Mouse (Mus musculus) MEL (cell line): ENCODE measurements around the gene Cybc1. TPM values are rescaled to one million over a fixed set of nuclear protein-coding genes. Genes with fewer than 3 reads are reported as not detected.

ENCODE experiments used
- DNase-seq: peaks from one replicate; pipeline ENCODE4 v3.0.0; 2011; ENCODE audit warnings: low read depth, low spot score
- H3K27ac ChIP-seq: 2 replicates; pipeline ENCODE4 v1.5.1; 2012; ENCODE audit warnings: low read depth, mild to moderate bottlenecking, control low read depth, low read length, moderate library complexity; ENCODE audit not compliant: control insufficient read depth
- H3K27me3 ChIP-seq, 2 experiments: fragments of 150-350 bp in 1 of 2; sonication (generic) in 1 of 2; 2 replicates each; pipeline ENCODE4 v1.6.1; 2012; ENCODE audit warnings: low read length in 2 of 2, mild to moderate bottlenecking in 2 of 2, improper control_type of control experiment in 1 of 2, moderate library complexity in 1 of 2; ENCODE audit not compliant: insufficient read depth in 2 of 2, control insufficient read depth in 1 of 2
- H3K36me3 ChIP-seq, 2 experiments: 2 replicates each; pipeline ENCODE4 v1.6.1; 2012 to 2014; ENCODE audit warnings: low read length in 2 of 2, improper control_type of control experiment in 1 of 2, inconsistent platforms in 1 of 2, mild to moderate bottlenecking in 1 of 2; ENCODE audit not compliant: insufficient read depth in 2 of 2, control insufficient read depth in 1 of 2
- H3K4me1 ChIP-seq, 2 experiments: fragments of 150-350 bp in 1 of 2; sonication (generic) in 1 of 2; 2 replicates each; pipeline ENCODE4 v1.6.1; 2012; ENCODE audit warnings: low read length in 2 of 2, improper control_type of control experiment in 1 of 2, mild to moderate bottlenecking in 1 of 2; ENCODE audit not compliant: insufficient read depth in 2 of 2, control insufficient read depth in 1 of 2
- H3K4me3 ChIP-seq, 2 experiments: fragments of 150-350 bp in 1 of 2; sonication (generic) in 1 of 2; 2 replicates each; pipeline ENCODE4 v1.5.1; 2012; ENCODE audit warnings: low read depth in 2 of 2, low read length in 2 of 2, mild to moderate bottlenecking in 2 of 2, moderate library complexity in 2 of 2, control low read depth in 1 of 2, improper control_type of control experiment in 1 of 2; ENCODE audit not compliant: control insufficient read depth in 1 of 2, insufficient read depth in 1 of 2
- H3K79me2 ChIP-seq: 2 replicates; pipeline ENCODE4 v1.6.1; 2012; ENCODE audit warnings: mild to moderate bottlenecking, low read length, moderate library complexity; ENCODE audit not compliant: control insufficient read depth, poor library complexity, insufficient read depth
- H3K9ac ChIP-seq: 2 replicates; pipeline ENCODE4 v1.6.1; 2012; ENCODE audit warnings: low read depth, mild to moderate bottlenecking, control low read depth, low read length, moderate library complexity; ENCODE audit not compliant: control insufficient read depth, poor library complexity, severe bottlenecking
- H3K9me3 ChIP-seq: fragments of 150-350 bp; sonication (generic); replicated peaks from 2 replicates; pipeline ENCODE4 v1.6.1; 2012; ENCODE audit warnings: mild to moderate bottlenecking, low read length, improper control_type of control experiment, moderate library complexity; ENCODE audit not compliant: insufficient read depth
- BHLHE40 ChIP-seq: IDR thresholded peaks from 2 replicates; pipeline ENCODE4 v1.6.1; 2012; ENCODE audit warnings: low read depth, mild to moderate bottlenecking, inconsistent platforms, low read length, improper control_type of control experiment, borderline replicate concordance
- CHD1 ChIP-seq: IDR thresholded peaks from 2 replicates; pipeline ENCODE4 v1.6.1; 2012; ENCODE audit warnings: low read depth, mild to moderate bottlenecking, inconsistent platforms, low read length, improper control_type of control experiment
- CHD2 ChIP-seq: IDR thresholded peaks from 2 replicates; pipeline ENCODE4 v1.6.1; 2011; ENCODE audit warnings: low read length, improper control_type of control experiment
- CTCF ChIP-seq, 3 experiments: IDR thresholded peaks in 2 of 3; conservative IDR thresholded peaks in 1 of 3; 2 replicates each; pipeline ENCODE4 v1.5.1; 2011 to 2012; ENCODE audit warnings: low read length in 3 of 3, low read depth in 2 of 3, mild to moderate bottlenecking in 2 of 3, improper control_type of control experiment in 1 of 3, inconsistent platforms in 1 of 3, mixed read lengths in 1 of 3, moderate library complexity in 1 of 3; ENCODE audit not compliant: control insufficient read depth in 1 of 3, insufficient read depth in 1 of 3, poor library complexity in 1 of 3, severe bottlenecking in 1 of 3
- E2F4 ChIP-seq: IDR thresholded peaks from 2 replicates; pipeline ENCODE4 v1.6.1; 2011; ENCODE audit warnings: low read depth, low read length, improper control_type of control experiment, borderline replicate concordance
- ELF1 ChIP-seq: IDR thresholded peaks from 2 replicates; pipeline ENCODE4 v1.6.1; 2014; ENCODE audit warnings: low read depth, mild to moderate bottlenecking, inconsistent platforms, low read length, improper control_type of control experiment, moderate library complexity
- EP300 ChIP-seq, 2 experiments: IDR thresholded peaks; 2 replicates each; pipeline ENCODE4 v1.6.1; 2011; ENCODE audit warnings: improper control_type of control experiment in 2 of 2, low read length in 2 of 2, low read depth in 1 of 2, mild to moderate bottlenecking in 1 of 2
- ETS1 ChIP-seq: IDR thresholded peaks from 2 replicates; pipeline ENCODE4 v1.6.1; 2012; ENCODE audit warnings: low read depth, mild to moderate bottlenecking, inconsistent platforms, low read length, improper control_type of control experiment, moderate library complexity
- GABPA ChIP-seq: IDR thresholded peaks from 2 replicates; pipeline ENCODE4 v1.6.1; 2012; ENCODE audit warnings: low read depth, mild to moderate bottlenecking, inconsistent platforms, low read length, improper control_type of control experiment, moderate library complexity
- GATA1 ChIP-seq: IDR thresholded peaks from 2 replicates; pipeline ENCODE4 v1.6.1; 2011; ENCODE audit warnings: low read depth, low read length, improper control_type of control experiment
- HCFC1 ChIP-seq: IDR thresholded peaks from 2 replicates; pipeline ENCODE4 v1.6.1; 2012; ENCODE audit warnings: low read depth, mild to moderate bottlenecking, inconsistent platforms, low read length, improper control_type of control experiment, moderate library complexity
- JUND ChIP-seq: IDR thresholded peaks from 2 replicates; pipeline ENCODE4 v1.6.1; 2011; ENCODE audit warnings: low read depth, mild to moderate bottlenecking, improper control_type of control experiment, low read length
- KAT2A ChIP-seq: conservative IDR thresholded peaks from 2 replicates; pipeline ENCODE4 v1.6.1; 2012; ENCODE audit warnings: low read depth, low read length, improper control_type of control experiment, inconsistent platforms
- MAFK ChIP-seq: IDR thresholded peaks from 2 replicates; pipeline ENCODE4 v1.6.1; 2011; ENCODE audit warnings: low read depth, mild to moderate bottlenecking, low read length, improper control_type of control experiment, borderline replicate concordance
- MAX ChIP-seq: IDR thresholded peaks from 2 replicates; pipeline ENCODE4 v1.6.1; 2011; ENCODE audit warnings: low read length, improper control_type of control experiment
- MAZ ChIP-seq: IDR thresholded peaks from 2 replicates; pipeline ENCODE4 v1.6.1; 2012; ENCODE audit warnings: low read depth, mild to moderate bottlenecking, inconsistent platforms, low read length, improper control_type of control experiment
- MEF2A ChIP-seq: IDR thresholded peaks from 2 replicates; pipeline ENCODE4 v1.6.1; 2014; ENCODE audit warnings: low read depth, mild to moderate bottlenecking, inconsistent platforms, low read length, improper control_type of control experiment; ENCODE audit not compliant: poor library complexity, insufficient replicate concordance, severe bottlenecking; ENCODE audit errors: extremely low read depth
- MXI1 ChIP-seq: IDR thresholded peaks from 2 replicates; pipeline ENCODE4 v1.6.1; 2011; ENCODE audit warnings: mild to moderate bottlenecking, low read depth, low read length, improper control_type of control experiment
- MYB ChIP-seq: IDR thresholded peaks from 2 replicates; pipeline ENCODE4 v1.6.1; 2011; ENCODE audit warnings: mild to moderate bottlenecking, low read depth, low read length, improper control_type of control experiment
- MYC ChIP-seq: IDR thresholded peaks from 2 replicates; pipeline ENCODE4 v1.6.1; 2011; ENCODE audit warnings: low read depth, mild to moderate bottlenecking, low read length, improper control_type of control experiment, moderate library complexity
- NELFE ChIP-seq: IDR thresholded peaks from 2 replicates; pipeline ENCODE4 v1.6.1; 2011; ENCODE audit warnings: low read depth, low read length, improper control_type of control experiment
- NRF1 ChIP-seq: IDR thresholded peaks from 2 replicates; pipeline ENCODE4 v1.6.1; 2014; ENCODE audit warnings: low read depth, mild to moderate bottlenecking, inconsistent platforms, low read length, improper control_type of control experiment, moderate library complexity; ENCODE audit not compliant: poor library complexity, insufficient read depth, severe bottlenecking
- POLR2A ChIP-seq, 2 experiments: IDR thresholded peaks; 2 replicates each; pipeline ENCODE4 v1.6.1; 2011 to 2012; ENCODE audit warnings: low read length in 2 of 2, mild to moderate bottlenecking in 2 of 2, control low read depth in 1 of 2, improper control_type of control experiment in 1 of 2, low read depth in 1 of 2, moderate library complexity in 1 of 2; ENCODE audit not compliant: control insufficient read depth in 1 of 2, insufficient read depth in 1 of 2, poor library complexity in 1 of 2
- POLR2AphosphoS2 ChIP-seq: IDR thresholded peaks from 2 replicates; pipeline ENCODE4 v1.6.1; 2011; ENCODE audit warnings: low read length, improper control_type of control experiment
- POLR2AphosphoS5 ChIP-seq: IDR thresholded peaks from 2 replicates; pipeline ENCODE4 v1.6.1; 2012; ENCODE audit warnings: low read depth, borderline replicate concordance, mild to moderate bottlenecking, inconsistent platforms, low read length, moderate library complexity, mixed read lengths
- RAD21 ChIP-seq: IDR thresholded peaks from 2 replicates; pipeline ENCODE4 v1.6.1; 2011; ENCODE audit warnings: mild to moderate bottlenecking, low read depth, low read length, improper control_type of control experiment
- RCOR1 ChIP-seq: IDR thresholded peaks from 2 replicates; pipeline ENCODE4 v1.6.1; 2012; ENCODE audit warnings: low read depth, mild to moderate bottlenecking, inconsistent platforms, low read length, improper control_type of control experiment
- SIN3A ChIP-seq: IDR thresholded peaks from 2 replicates; pipeline ENCODE4 v1.6.1; 2012; ENCODE audit warnings: low read length, improper control_type of control experiment, inconsistent platforms
- SMC3 ChIP-seq: IDR thresholded peaks from 2 replicates; pipeline ENCODE4 v1.6.1; 2011; ENCODE audit warnings: low read depth, low read length, improper control_type of control experiment
- TAL1 ChIP-seq: IDR thresholded peaks from 2 replicates; pipeline ENCODE4 v1.6.1; 2012; ENCODE audit warnings: mild to moderate bottlenecking, inconsistent platforms, low read length, moderate library complexity, mixed read lengths
- TCF12 ChIP-seq: IDR thresholded peaks from 2 replicates; pipeline ENCODE4 v1.6.1; 2014; ENCODE audit warnings: low read depth, mild to moderate bottlenecking, inconsistent platforms, low read length, improper control_type of control experiment, moderate library complexity
- USF1 ChIP-seq: IDR thresholded peaks from 2 replicates; pipeline ENCODE4 v1.6.1; 2014; ENCODE audit warnings: low read depth, mild to moderate bottlenecking, inconsistent platforms, low read length, improper control_type of control experiment, moderate library complexity
- USF2 ChIP-seq, 2 experiments: IDR thresholded peaks; 2 replicates each; pipeline ENCODE4 v1.6.1; 2011 to 2012; ENCODE audit warnings: improper control_type of control experiment in 2 of 2, low read length in 2 of 2, borderline replicate concordance in 1 of 2, inconsistent platforms in 1 of 2, low read depth in 1 of 2, mild to moderate bottlenecking in 1 of 2; ENCODE audit not compliant: insufficient read depth in 1 of 2
- ZC3H11A ChIP-seq: IDR thresholded peaks from 2 replicates; pipeline ENCODE4 v1.6.1; 2012; ENCODE audit warnings: low read depth, mild to moderate bottlenecking, inconsistent platforms, low read length, improper control_type of control experiment
- ZKSCAN1 ChIP-seq: IDR thresholded peaks from 2 replicates; pipeline ENCODE4 v1.6.1; 2012; ENCODE audit warnings: low read depth, mild to moderate bottlenecking, inconsistent platforms, low read length, improper control_type of control experiment, moderate library complexity
- ZMIZ1 ChIP-seq: IDR thresholded peaks from 2 replicates; pipeline ENCODE4 v1.6.1; 2012; ENCODE audit warnings: low read depth, mild to moderate bottlenecking, inconsistent platforms, low read length, improper control_type of control experiment, moderate library complexity
- ZNF384 ChIP-seq: IDR thresholded peaks from 2 replicates; pipeline ENCODE4 v1.6.1; 2012; ENCODE audit warnings: low read depth, mild to moderate bottlenecking, inconsistent platforms, low read length, improper control_type of control experiment
- polyA plus RNA-seq, 2 experiments: library from polyadenylated mRNA; stranded (reverse) in 1 of 2; unstranded in 1 of 2; fragments of >175 nt in 1 of 2; fragments of >200 nt in 1 of 2; gene quantifications; 2 replicates each; pipeline versions ENCODE4 v1.2.1 to v1.2.4; 2012; ENCODE audit warnings: low replicate concordance in 2 of 2, low read depth in 1 of 2; ENCODE audit not compliant: insufficient read length in 2 of 2, insufficient read depth in 1 of 2, missing spikeins in 1 of 2
- total RNA-seq: library from RNA; depleted of rRNA; stranded (reverse); fragments of 300-350 nt; gene quantifications from 2 replicates; pipeline ENCODE4 v1.2.3, GENCODE M21; 2012; rRNA removed

The Cybc1 gene
- total RNA-seq (42.5 and 46.1 TPM in 2 replicates), polyA plus RNA-seq (10 to 100 TPM in 1 of 2 experiments, not detected in 1; 43.6 TPM)

- peak within 1 kb of the TSS; percentile 86 for H3K27ac ChIP-seq
- DNase-seq, result peak; percentile 95
- H3K9me3 ChIP-seq, result no peaks in the 10 kb centered on the region
- peaks cover 2 to 29% of the 10 kb centered on the region in 2 experiments; a peak in 3 of 4 replicates for H3K36me3 ChIP-seq
- peaks cover 25 to 27% of the 10 kb centered on the region in 2 experiments for H3K4me1 ChIP-seq
- peaks cover 14% of the 10 kb centered on the region for H3K79me2 ChIP-seq
- no peaks in the 10 kb centered on the region for H3K27me3 ChIP-seq
- H3K4me3 ChIP-seq, result peak within 1 kb of the TSS; percentile 89 to 99
- H3K9ac ChIP-seq, result peak within 1 kb of the TSS; percentile 87
- no peak for TF ChIP-seq BHLHE40
- TF ChIP-seq KAT2A, result no peak
- peak; percentile 69 for TF ChIP-seq MAZ
- no peak; the same call in 1 of the 2 replicates for TF ChIP-seq ETS1
- TF ChIP-seq MXI1, result peak; percentile 87; the same call in 1 of the 2 replicates
- TF ChIP-seq POLR2AphosphoS2, result peak; percentile 86
- TF ChIP-seq HCFC1, result peak; percentile 74
- TF ChIP-seq MYC, result 0 out of 2 replicates have a peak, but pooled peaks have one; percentile 25
- peak; percentile 94 for TF ChIP-seq NELFE
- 0 out of 2 replicates have a peak, but pooled peaks have one; percentile 12 for TF ChIP-seq TCF12
- no peak for TF ChIP-seq MYB
- no peak for TF ChIP-seq E2F4
- peak; percentile 11; the same call in 1 of the 2 replicates for TF ChIP-seq NRF1
- no peak for TF ChIP-seq SMC3
- no peak for TF ChIP-seq ZC3H11A
- TF ChIP-seq ZNF384, result no peak
- peak; percentile 15; the same call in 1 of the 2 replicates for TF ChIP-seq MAX
- no peak for TF ChIP-seq ZKSCAN1
- TF ChIP-seq POLR2A (IDR thresholded peaks at IDR 0.05; ENCODE audit: control insufficient read depth in 1 of 2, insufficient read depth in 1 of 2, low read depth in 1 of 2, low read length in 2 of 2, poor library complexity in 1 of 2), result peak; percentile 56 to 89; a peak in 2 of 4 replicates
- no peak for TF ChIP-seq JUND
- no peak for TF ChIP-seq USF2 (IDR thresholded peaks at IDR 0.05; ENCODE audit: borderline replicate concordance in 1 of 2, insufficient read depth in 1 of 2, low read depth in 1 of 2, low read length in 2 of 2)
- no peak for TF ChIP-seq CHD1
- TF ChIP-seq EP300 (IDR thresholded peaks at IDR 0.05; ENCODE audit: low read depth in 1 of 2, low read length in 2 of 2), result peak in 1 of 2 experiments; percentile 18; a peak in 1 of 4 replicates
- no peak for TF ChIP-seq GABPA
- no peak for TF ChIP-seq USF1
- no peak for TF ChIP-seq RCOR1
- no peak for TF ChIP-seq TAL1
- TF ChIP-seq ELF1, result peak; percentile 99
- no peak for TF ChIP-seq POLR2AphosphoS5
- TF ChIP-seq RAD21, result no peak
- no peak for TF ChIP-seq ZMIZ1
- TF ChIP-seq SIN3A, result peak; percentile 93
- no peak for TF ChIP-seq GATA1
- no peak for TF ChIP-seq MEF2A
- TF ChIP-seq CHD2, result no peak
- no peak for TF ChIP-seq MAFK
- no peak for TF ChIP-seq CTCF (IDR thresholded peaks at IDR 0.05 in 2 of 3, conservative IDR thresholded peaks at IDR 0.05 in 1 of 3; ENCODE audit: control insufficient read depth in 1 of 3, insufficient read depth in 1 of 3, low read depth in 2 of 3, low read length in 3 of 3, poor library complexity in 1 of 3, severe bottlenecking in 1 of 3)
These were observed at the start of gene Cybc1 for GRCm38 (mm10) chr11:121229018-121229439. Gene Cybc1 (minus strand): TSS chr11:121229322.
